Mouse (Mus musculus): ENCODE measurements around the gene Ikbip.

Gene Ikbip

DNA sequence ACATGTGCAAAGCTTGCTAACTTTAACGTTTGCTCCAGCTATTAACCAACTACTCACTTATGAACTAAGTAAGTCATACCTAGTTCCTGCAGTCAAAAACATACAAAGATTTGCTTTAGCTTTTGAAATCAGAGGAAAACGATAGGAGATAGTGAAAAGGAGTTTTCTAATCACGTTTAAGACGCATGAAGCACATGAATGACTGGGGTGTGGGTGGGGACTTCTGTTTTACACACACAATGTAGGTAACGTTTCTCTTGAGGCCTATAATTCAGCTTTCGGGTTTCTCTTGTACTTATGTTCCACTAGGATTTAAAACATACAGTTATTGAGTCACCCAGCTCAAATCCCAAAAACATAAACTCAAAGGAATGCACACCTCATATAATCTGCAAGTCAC is 39.9 kb downstream of the Ikbip start:
- no peak for DNase-seq

GRCm38 (mm10) chr10:91123281-91123827 is 40.6 kb downstream of the Ikbip start:
- no peak for DNase-seq

- DNase-seq: peak; percentile 99
These were observed 41.4 kb downstream of the Ikbip start, which contains the start of gene Slc25a3 for GRCm38 (mm10) chr10:91123828-91124822. Slc25a3 (minus strand) TSS chr10:91124059.

DNA sequence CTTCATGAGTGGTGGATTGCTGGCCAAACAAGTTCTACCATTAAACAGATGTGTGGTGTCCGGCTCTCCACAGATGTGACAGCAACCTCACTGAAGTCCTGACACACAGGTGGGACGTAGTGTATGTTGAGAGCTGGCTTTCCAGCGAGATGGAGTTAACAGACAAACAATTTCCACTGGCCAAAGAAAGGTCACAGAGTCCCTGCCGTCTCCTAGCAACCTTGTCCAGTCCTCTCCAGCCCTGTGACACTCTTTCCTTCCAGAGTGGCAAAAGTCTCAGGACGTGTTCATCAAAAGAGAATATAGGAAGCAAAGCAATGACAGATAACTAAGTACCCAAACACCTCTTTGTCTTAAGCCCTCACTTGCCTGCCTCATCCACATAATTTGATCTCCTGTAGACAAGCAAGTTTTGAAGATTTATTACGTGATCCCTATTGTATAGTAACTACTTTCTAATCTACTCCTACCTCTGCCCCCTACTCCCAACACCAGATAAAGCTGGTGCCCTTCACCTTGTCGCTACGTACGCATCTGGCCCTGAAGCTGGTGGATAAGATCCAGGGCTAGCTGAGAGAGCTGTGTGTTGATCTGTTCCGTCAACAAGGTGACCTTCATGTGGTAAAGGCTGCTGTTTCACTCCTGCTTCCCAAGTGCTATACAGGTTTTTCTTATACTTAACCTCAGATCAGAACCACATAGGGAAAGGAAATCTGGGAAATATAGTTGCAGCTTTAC is 44.0 kb downstream of the Ikbip start:
- peak in 1 of 2 experiments; percentile 26 for DNase-seq

DNA sequence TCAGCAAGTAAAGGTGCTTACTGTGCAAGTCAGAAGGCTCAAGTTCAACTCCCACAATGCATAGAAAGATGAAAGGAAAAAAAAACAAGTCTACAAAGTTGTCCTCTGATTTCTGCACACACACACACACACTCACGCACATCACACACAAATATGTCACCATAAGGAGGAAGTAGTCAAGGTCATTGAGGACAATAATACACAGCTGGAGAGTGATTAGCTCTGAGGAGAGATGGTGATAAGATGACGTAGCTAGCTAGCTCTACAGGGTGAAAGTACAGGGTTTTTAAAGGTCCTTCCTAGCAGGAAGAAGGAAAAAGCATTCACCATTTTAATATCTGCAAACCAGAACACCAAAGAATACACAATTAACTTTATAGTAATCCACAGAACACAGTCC is 44.7 kb downstream of the Ikbip start:
- no peak for DNase-seq

GRCm38 (mm10) chr10:91128551-91129160 is 45.9 kb downstream of the Ikbip start:
- peak in 1 of 2 experiments; percentile 43 for DNase-seq

- DNase-seq: no peak
These were observed 48.1 kb downstream of the Ikbip start for GRCm38 (mm10) chr10:91130792-91131191.

GRCm38 (mm10) chr10:91131565-91131964 is 48.8 kb downstream of the Ikbip start:
- no peak for DNase-seq

DNA sequence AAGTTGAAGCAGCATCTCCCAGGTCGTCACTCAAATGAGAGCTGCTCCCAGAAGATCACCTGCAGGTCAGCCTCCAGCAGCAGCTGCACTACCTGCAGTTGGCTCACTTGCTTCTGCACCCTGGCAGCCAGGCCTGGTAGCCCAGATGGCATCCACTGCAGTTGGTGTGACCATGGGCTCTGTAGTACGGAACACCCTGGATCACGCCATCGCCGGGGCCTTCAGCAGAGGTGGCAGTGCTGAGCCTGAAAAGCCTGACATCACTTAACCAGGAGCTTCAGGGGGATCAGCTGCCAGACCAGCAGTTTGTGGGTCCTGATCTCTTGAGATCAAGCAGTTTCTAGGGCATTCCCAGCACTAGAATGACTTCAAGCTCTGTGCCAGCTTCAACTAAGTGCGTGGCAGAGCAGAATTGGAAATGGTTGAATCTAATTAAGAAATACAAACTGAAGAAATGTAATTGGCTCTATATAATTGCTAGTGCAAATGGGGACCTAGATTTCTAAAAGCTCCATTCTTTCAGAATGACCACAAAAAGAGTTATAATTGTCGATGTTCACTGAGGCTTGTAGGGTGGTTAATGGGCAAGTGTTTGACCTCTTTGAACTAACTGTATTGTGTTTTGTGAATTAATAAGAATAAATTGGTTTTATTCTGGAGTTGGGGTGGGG is 52.7 kb downstream of the Ikbip start:
- DNase-seq: no peak

DNA sequence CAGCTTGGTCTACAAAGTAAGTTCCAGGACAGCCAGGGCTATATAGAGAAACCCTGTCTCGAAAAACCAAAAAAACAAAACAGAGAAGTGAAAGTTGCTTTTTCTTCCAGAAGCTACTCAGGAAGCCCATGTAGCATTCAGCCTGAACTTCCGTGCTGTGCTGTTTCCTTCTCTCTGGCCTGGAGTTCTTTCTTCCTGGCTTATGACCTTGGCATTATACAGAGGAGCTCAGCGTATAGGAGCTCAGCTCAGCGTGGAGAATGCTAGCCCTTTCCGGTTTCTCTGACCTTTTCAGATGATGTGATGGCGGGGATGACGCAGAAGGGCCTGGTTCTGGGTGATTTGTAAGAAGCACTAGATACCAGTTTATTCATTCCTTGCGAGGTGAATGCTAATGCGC is 54.7 kb downstream of the Ikbip start:
- DNase-seq: no peak

DNA sequence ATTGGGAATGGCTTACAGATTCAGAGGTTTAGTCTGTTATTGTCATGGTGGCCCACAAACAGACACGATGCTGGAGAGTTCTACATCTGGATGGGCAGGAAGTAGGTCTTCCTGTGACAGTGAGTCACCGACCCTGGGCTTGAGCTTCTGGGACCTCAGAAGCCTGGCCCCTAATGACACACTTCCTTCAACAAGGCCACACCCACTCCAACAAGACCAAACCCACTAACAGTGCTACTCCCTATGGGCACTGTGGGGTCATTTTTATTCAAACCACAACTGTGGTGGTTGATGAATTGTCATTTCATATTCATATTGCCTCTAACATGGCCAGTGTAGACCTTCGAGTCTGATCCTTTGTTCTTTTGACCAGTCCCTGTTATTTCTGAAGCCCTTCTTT is 55.6 kb downstream of the Ikbip start:
- no peak for DNase-seq

- DNase-seq: no peak
These were observed 56.5 kb downstream of the Ikbip start for GRCm38 (mm10) chr10:91139148-91139766.

GRCm38 (mm10) chr10:91141564-91141963 is 58.8 kb downstream of the Ikbip start:
- no peak for DNase-seq

DNA sequence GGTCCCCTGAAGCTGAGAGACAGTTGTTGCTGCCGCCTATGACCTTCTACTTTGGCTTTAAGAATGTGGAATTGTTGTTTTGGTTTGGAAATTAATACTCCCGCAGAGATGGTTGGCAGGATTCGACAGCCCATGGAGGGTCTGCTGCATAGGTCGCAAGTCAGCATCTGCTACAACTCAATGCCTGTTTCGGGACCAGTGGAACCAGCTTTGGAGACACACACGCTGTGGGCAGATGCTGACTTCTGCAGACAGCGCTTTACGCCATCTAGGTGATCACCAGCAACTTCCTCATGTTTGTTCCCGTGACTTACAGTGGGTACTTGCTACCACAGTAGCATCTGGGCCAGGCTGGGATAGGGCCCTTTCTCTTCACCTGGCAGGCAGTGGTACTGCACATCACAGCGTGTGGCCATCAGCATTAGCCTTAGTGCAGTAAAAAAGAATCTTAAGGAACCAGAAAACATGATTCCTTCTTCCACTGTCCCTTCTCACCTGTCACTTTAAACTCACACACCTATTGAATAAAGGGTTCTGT is 60.0 kb downstream of the Ikbip start:
- no peak for DNase-seq

DNA sequence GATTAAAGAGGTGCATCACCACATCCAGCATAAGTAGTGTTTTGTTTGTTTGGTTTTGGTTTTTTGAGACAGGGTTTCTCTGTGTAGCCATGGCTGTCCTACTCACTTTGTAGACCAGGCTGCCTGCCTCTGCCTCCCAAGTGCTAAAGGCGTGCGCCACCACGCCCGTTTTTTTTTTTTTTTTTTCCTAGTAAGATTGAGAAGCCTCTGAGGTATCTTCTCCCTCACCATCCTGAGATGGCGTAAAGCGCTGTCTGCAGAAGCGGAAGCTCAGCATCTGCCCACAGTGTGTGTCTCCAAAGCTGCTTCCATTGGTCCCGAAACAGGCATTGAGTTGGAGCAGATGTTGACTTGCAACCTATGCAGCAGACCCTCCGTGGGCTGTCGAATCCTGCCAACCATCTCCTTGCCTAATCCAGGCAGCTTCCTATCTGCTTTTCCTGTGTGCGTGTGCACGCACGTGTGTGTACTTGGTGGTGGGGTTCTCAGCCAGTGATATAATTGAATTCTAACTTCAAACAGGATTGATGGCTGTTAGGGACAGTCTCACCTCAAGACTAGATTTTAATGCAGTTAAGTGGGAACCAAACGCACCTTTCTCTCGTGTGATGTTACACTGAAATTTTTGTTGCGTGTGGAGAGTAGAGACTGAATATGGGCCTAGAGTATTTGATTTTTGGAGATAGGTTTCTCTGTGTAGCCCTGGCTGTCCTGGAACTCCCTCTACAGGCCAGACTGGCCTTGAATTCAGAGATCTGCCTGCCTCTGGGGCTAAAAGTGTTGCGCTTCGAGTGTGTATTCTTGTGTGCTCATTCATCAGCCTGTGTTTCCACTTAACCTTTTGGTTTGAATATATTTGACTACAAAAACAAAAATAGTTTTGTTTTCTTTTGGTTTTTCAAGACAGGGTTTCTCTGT is 60.8 kb downstream of the Ikbip start:
- no peak for DNase-seq

DNA sequence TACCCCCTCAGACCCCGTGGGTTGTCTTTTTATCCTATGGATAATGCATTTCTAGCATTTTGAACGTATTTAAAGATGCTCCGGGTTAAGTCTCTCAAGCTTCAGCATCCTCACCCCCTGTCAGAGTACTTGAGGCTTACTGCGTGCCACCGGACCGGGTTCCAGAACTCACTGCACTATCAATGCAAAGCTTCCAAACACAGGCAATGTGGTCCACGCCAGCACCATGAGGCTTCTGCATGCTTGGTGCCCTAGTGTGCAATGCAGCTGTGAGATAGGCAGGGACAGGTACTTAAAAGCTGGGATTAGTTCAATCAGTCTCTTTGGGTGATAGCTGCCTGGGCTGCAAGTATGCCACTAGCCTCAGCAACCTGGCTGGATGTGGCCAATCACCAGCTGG is 62.7 kb downstream of the Ikbip start:
- no peak for DNase-seq
